Mouse (Mus musculus) urinary bladder, postnatal 36 days (tissue): Measurements from ENCODE around the gene Pkhd1.

Source experiments
- DNase-seq, 2 experiments: peaks; one replicate each; pipeline ENCODE4 v3.0.0; 2022; ENCODE audit warnings: low spot score in 2 of 2, mixed read lengths in 1 of 2

The Pkhd1 gene

GRCm38 (mm10) chr1:20617849-20618530 is at the start of gene Pkhd1:
Gene Pkhd1 (minus strand): TSS chr1:20618064.
- DNase-seq, result peak; percentile 29 to 45

DNA sequence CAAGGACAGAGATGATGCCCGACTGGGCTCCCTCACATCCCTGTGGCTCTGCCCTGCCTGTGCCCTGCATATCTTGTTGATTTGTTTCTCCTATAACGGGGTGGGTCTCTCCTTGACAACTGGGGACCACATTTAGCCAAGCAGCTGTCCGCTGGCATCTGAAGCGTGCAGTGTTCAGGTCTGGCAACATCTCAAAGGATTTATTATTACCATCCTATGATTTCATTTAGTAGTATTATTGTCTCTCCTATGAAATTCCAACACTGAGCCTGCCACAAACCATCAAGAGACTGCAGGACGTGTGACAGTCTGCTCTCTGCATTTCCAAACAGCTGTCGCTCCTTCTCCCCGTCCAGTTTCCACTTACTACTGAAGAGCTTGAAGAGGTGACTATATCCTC is 49.7 kb upstream of the Pkhd1 start:
- DNase-seq, result no peak

DNA sequence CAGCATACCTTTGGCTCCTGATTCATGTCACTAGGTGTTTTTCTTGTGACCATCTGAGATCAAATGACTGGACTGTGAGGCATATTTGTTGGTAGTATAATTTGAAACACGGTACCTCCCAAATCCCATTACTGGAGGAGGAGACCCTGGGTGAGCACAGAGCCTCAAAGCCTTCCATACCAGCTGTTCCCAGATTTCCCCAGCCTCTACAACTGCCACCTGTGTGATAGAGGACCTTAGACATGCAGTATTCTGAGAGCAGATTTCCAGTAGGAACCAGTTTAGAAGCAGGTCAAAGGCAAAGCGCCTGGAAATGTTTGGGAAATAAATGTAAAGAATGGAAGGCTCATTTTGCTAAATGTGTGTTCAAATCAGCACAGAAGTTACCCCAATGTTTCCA is 48.4 kb upstream of the Pkhd1 start:
- no peak for DNase-seq

- no peak for DNase-seq
Measured at GRCm38 (mm10) chr1:20655085-20655484, 37.2 kb upstream of the Pkhd1 start.

DNA sequence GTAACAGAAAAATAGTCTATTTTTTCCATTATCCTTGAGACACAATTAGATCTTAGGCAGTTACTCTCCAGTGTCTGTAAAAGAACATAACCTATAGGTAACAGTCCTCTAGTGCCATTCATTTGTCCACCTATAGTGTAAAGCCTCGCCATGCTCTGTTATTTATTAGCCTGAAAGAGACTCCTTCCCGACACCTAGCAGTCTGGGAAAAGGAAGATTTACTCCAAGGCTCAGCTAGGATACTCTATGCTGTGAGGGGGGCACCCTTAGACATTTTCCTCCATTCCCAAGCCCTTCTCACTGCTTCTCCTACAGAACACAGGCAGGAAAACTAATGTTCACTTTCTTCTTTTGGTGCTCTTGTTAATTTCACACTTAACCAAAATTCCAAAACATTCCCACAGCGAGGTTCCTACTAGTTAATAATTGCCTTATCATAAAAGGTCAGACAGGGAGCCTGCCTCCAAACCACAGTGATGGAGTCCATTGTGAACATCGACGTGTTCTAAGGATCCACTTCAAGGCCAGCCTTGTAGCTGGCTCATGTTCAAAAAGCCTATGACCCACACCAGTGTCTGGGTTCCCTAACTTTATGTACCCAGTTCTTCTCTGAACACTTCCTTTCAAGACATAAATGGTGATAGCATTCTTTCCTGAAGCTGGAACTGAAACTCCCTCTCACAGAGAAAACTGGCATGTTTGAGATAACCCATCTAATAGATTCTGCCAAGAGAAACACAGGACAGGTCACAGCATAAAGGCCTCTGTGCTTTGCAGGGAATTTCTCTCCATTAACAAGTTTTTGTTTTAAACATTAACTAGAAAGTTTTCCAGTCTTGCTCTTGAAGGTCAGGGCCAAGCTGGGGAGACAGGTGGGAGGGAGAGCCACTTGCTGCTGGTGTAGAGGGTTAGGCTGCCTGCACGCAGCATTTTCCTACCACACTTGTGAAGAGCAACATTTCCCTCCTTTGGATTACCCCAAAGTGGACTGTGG is 35.9 kb upstream of the Pkhd1 start:
- DNase-seq, result no peak

DNA sequence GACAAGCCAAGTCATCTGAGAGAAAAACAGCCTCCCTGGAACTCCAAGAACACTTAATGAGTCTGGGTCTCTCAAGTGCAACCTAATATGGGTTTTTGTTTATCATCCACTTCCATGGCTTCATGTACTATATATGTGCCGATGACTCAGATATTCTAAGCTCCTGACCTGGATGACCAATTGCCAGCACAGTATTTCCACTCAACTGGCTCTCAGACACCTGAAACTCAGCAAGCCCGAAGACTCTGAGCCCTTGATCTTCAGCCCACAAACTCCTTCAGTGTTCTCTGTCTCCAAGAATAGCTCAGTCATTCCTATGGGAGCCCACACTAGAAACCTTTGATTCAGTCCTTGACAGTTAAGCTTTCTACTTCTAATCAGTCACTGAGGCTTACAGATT is 17.0 kb upstream of the Pkhd1 start:
- no peak for DNase-seq

GRCm38 (mm10) chr1:20633276-20633869 is 15.5 kb upstream of the Pkhd1 start:
- no peak for DNase-seq

- DNase-seq, result no peak
Measured at GRCm38 (mm10) chr1:20624564-20624963, 6.7 kb upstream of the Pkhd1 start.

GRCm38 (mm10) chr1:20623375-20623774 is 5.5 kb upstream of the Pkhd1 start:
- DNase-seq, result no peak

DNA sequence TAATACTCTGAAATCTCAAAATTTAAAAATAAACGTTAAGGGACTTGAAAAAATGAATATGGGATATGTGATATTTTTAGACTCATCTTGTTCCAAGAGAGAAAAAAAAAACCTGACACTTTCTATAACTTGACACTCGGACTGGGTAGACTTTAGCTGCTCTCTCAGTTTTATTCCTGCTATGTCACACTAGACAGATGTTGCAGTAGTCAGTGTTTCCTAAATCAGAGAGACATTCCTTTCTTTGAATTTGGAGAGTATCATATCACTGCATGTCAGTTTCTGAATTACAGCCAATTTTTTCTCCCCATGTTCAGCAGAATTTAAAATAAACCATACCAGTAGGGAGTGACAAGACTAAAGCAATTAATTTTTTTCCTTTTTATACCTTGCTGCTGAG is 2.7 kb upstream of the Pkhd1 start:
- DNase-seq, result no peak

DNA sequence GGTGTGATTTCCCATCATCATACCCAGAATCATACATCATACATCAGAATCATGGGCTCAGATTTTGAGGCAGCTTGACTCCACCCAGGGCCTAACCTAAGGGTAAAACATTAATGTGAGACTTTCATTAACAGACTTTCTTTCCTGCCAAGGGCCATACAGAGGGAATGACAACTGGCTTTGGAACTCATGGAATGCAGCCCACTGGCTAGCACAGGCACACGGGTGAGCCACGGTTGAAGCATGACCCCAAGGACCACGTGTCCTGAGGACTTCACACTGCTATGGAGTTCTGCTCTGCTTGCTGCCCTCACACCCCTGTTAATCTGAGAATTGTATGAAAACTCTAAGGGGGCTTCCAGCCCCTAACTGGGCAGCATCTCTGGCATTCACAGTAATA is 1.5 kb upstream of the Pkhd1 start:
- DNase-seq, result no peak

DNA sequence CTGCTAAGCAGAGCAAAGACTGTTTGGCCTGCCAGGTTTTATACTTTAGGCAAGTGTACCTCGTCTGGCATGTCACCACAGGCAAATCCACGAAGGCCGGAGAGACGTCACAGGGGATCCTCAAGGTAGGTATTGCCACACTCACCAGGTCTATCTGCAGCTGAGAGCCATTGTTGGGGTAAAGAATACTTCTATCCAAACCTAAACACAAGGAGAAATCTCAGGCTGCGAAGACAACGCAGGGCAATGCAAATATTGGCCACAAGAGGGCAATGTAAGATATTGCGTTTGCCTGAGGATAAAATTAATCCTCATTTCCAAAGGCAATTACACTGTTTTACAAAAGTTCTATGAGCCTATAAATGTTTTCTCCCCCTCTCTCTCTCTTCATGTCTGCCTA is 5.2 kb downstream of the Pkhd1 start:
- peak in 1 of 2 experiments; percentile 27 for DNase-seq

DNA sequence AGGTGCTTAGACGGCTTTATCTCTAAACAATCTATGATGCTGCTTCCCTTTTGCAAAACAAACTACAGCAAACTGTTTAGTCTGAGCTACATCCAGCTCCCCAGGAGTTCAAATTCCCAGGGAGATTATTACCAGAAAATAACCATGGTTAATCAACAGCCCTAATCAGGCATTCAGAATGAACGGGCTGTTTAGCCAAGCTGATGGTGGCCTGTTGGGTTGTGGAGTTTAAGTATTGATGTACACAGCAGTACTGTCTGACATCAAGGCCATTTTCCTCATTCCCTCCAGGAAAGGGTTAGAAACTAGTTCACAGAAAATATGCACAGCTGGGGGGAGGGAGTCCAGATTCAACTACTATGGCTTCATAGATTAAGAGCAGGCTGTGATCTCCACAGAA is 12.4 kb downstream of the Pkhd1 start:
- DNase-seq, result no peak

- no peak for DNase-seq
Measured at GRCm38 (mm10) chr1:20590488-20590887, 27.4 kb downstream of the Pkhd1 start.

DNA sequence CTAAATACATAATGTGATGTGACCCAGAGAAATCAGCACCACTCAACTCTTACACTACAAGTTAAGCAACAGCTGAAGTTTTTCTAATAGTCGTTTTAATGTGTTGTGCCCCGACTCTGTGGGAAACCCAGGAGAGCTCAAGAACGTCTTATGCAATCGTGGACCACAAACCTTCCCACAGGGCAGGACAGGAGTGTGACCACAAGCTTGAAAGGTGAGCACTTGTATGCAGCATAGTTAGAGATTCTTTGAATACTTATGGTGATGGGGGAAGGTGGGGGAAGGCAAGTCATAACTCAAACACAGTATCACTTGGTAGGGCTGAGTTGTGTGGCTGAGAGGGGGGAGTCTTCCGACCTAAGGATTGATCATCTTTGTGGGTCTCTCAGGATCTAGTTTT is 46.4 kb downstream of the Pkhd1 start:
- no peak for DNase-seq

DNA sequence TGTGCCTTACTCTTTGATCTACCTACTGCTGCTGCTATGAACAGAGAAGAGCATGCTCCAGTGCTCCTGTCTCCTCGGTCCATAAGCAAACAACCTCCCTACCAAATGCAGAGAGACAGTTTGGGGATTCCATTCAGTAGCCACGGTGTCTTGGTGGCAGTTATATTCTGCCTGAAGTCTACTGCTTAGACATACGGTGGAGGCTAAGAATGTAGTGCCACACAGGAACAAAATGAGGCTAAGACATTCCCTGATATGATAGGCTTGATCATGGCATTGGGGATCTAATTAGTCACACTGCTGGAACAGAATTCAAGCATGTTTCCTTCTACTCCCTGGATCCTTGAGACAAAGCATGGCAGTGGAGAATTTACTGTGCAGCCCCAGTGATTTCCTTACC is 48.4 kb downstream of the Pkhd1 start:
- DNase-seq, result no peak

GRCm38 (mm10) chr1:20558443-20558842 is 59.4 kb downstream of the Pkhd1 start:
- DNase-seq, result no peak

DNA sequence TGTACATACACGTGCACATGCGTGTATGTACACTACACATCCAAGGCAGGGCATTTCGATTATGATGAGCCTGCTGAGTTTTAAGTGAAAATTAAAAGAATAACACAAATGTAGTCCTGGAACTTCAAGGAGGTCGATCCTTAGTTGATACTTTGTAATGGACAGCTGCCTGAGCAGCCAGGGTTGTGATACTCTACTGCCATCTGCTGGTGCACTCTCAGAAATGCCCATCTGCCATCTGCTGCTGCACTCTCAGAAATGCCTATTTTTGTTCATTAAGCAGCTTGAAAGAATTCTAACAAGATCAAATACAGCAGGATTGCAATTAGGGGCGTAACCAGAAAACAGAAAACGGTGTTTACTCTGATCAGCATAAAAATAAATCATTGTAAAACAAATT is 63.5 kb downstream of the Pkhd1 start:
- peak in 1 of 2 experiments; percentile 7 for DNase-seq

DNA sequence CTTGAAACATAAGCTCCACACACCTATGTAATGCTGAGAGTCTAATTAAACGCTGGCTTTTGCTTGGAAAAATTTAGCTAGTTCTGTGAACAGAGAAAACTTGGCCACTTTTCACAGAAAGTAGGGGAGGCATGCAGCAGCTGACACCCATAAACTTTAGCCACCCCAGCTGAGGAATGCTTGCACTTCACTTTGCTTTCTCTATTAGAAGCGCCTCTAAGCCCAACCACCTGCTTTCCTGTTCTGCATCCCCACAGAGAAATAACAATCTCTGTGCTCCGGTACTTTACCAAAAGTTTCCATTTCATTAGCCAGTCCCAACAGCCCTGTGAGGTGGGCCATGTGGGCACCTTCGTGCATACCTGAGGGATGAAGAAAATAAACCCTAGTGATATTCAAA is 66.5 kb downstream of the Pkhd1 start:
- no peak for DNase-seq

DNA sequence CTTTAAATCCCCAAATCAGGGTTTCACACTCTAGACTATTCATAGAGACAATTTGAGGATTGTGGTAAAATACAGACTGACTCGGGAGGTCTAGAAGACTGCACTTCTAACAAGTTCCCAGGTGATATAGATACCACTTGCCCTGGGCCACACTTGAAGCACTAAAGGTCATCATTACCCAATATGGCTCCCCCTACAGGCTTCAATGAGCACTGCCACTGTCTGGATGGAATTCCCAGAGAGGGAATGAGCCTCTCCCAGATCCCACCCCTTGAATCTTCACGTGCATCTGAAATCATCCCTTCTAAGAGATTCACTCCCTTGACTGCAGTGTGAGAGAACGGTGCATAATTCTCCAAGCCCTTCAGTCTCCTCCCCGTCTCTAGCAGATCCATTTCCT is 73.3 kb downstream of the Pkhd1 start:
- DNase-seq, result no peak

GRCm38 (mm10) chr1:20513364-20514084 is 104.3 kb downstream of the Pkhd1 start:
- peak; percentile 4 to 22 for DNase-seq

- no peak for DNase-seq
Measured at GRCm38 (mm10) chr1:20498965-20499364, 118.9 kb downstream of the Pkhd1 start.
